Mouse (Mus musculus): ENCODE data around the gene Cdh5.
"Not testable (repeated sequence)": the region's sequence is repeated elsewhere in the genome, so short reads cannot be mapped to it uniquely, and the experiment has no call there.

The Cdh5 gene

DNA sequence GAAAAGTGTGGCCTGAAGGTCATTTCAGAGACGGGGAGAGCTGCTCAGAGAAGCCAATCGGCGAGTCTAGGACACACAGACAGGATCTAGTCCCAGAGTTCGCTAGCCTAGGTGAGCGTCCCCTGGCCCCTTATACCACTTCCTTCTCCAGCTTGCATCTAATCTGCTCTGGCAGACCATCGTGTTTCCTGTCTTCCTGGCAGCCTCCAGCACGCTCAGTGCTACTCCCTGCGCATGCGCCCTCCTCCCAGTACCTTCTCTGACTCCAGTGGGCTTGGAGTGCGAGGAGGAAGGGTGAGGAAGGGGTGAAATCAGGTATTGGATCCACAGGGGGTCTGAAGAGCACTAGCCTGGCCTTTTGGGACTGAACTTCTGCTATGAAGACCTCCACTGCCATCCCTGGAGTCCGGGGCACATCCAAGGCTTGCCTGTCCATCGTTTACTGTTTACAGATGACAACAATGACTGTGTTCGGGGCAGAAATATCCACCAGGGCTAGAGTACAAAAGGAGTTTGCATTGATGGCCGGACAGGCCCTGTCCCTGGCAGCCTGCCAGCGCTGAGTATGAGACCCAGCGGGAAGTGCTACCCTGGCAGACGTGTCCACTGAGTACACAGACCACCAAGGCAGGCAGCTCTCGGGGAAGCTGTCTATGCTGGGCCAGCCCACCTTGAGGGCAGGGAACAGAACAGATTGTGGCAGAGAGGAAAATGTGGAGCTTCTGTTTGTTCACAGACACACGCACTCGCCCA lies 1.9 kb upstream of the Cdh5 start:
- TF ChIP-seq POU5F1 (IDR thresholded peaks at IDR 0.05; ENCODE audit: borderline replicate concordance, low read length) = no peak
- TF ChIP-seq CTCF (conservative IDR thresholded peaks at IDR 0.05; ENCODE audit: low read length) = no peak
- no peak for TF ChIP-seq NANOG (IDR thresholded peaks at IDR 0.05; ENCODE audit: borderline replicate concordance, low read length)
- H3K27me3 ChIP-seq (ENCODE audit: insufficient read depth, low read length) = peaks cover 96% of the 10 kb centered on the region
- H3K36me3 ChIP-seq (ENCODE audit: insufficient read depth, low read length) = no peaks in the 10 kb centered on the region

DNA sequence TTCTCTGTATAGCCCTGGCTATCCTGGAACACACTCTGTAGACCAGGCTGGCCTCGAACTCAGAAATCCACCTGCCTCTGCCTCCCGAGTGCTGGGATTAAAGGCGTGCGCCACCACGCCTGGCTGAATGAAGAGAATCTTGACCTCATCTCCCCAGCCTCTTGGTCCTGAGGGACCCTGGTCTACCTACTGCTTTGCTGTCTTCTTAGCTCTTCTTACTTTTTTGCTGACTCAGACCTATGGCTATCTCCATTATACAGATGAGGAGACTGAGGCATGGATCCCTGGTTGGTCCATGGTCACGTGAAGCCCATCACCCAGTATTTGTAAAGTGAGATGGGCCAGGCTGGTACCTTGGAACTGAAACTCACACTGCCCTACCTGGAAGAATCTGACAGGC lies 701 bp upstream of the Cdh5 start:
- peaks cover 36% of the 10 kb centered on the region for H3K4me1 ChIP-seq (replicated peaks; ENCODE audit: low read depth, low read length)
- H3K4me3 ChIP-seq (replicated peaks; ENCODE audit: low read length); H3K9me3 ChIP-seq (ENCODE audit: low read length); H3K36me3 ChIP-seq (ENCODE audit: insufficient read depth, low read length): not testable (repeated sequence)
- H3K27me3 ChIP-seq (ENCODE audit: insufficient read depth, low read length) = peaks cover 96% of the 10 kb centered on the region

More for the DNA sequence above, 1.9 kb upstream of the Cdh5 start:
- H3K4me1 ChIP-seq (replicated peaks; ENCODE audit: low read depth, low read length) = peaks cover 28% of the 10 kb centered on the region
- H3K9me3 ChIP-seq (ENCODE audit: low read length) = no peaks in the 10 kb centered on the region
- peak overlapping the region; percentile 45 for H3K4me3 ChIP-seq (replicated peaks; ENCODE audit: low read length)

DNA sequence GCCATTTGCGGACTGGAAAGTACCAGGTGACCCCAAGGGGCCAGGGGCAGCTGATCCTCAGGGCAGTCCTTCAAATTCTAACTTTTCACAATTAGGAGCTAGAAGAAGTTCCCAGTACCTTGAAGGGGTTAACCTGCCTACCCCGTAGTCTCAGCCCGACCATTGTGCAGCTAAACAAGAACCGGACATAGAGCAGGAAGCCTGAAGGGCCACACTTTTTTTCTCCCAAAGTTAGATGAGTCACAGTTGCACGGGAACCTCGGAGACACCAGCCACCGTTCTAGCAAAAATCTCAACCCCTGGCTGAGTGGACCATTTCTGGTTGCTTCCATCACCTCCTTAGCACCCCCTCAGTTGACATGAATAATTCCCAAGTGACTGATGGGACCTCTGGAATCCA lies 2.0 kb downstream of the Cdh5 start:
- H3K4me1 ChIP-seq (replicated peaks; ENCODE audit: low read depth, low read length) = peaks cover 40% of the 10 kb centered on the region
- TF ChIP-seq POU5F1 (IDR thresholded peaks at IDR 0.05; ENCODE audit: borderline replicate concordance, low read length) (no peak), NANOG (IDR thresholded peaks at IDR 0.05; ENCODE audit: borderline replicate concordance, low read length) (no peak), CTCF (conservative IDR thresholded peaks at IDR 0.05; ENCODE audit: low read length) (no peak)
- no peak overlapping the region for H3K4me3 ChIP-seq (replicated peaks; ENCODE audit: low read length)
- H3K9me3 ChIP-seq (ENCODE audit: low read length) = no peaks in the 10 kb centered on the region
- peaks cover 96% of the 10 kb centered on the region for H3K27me3 ChIP-seq (ENCODE audit: insufficient read depth, low read length)
- H3K36me3 ChIP-seq (ENCODE audit: insufficient read depth, low read length) = no peaks in the 10 kb centered on the region

DNA sequence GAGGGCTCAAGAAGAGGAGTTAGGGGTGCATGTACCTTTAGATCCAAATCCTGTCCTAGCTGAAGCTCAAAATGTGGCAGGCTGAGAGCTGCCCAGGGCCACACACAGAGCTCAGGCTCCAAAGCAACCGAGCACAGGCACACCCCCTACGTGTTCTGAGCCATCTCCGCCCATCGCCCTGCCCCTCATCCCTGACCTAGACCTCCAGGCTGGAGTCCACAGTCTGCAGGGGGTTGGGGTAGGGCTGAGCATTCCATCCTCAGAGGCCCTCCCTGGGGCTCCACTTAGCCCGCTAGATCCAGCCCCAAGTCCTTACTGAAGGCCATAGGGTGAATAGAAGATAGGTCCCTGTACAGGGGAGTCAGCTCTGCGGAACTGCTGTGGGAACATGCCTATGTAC lies 4.3 kb downstream of the Cdh5 start:
- Histone ChIP-seq H3K36me3 (ENCODE audit: insufficient read depth, low read length) (no peaks in the 10 kb centered on the region), H3K9me3 (ENCODE audit: low read length) (no peaks in the 10 kb centered on the region), H3K4me3 (replicated peaks; ENCODE audit: low read length) (no peak overlapping the region), H3K27me3 (ENCODE audit: insufficient read depth, low read length) (peaks cover 90% of the 10 kb centered on the region), H3K4me1 (replicated peaks; ENCODE audit: low read depth, low read length) (peaks cover 24% of the 10 kb centered on the region)
- no peak for TF ChIP-seq CTCF (conservative IDR thresholded peaks at IDR 0.05; ENCODE audit: low read length)
- no peak for TF ChIP-seq POU5F1 (IDR thresholded peaks at IDR 0.05; ENCODE audit: borderline replicate concordance, low read length)
- TF ChIP-seq NANOG (IDR thresholded peaks at IDR 0.05; ENCODE audit: borderline replicate concordance, low read length) = no peak

DNA sequence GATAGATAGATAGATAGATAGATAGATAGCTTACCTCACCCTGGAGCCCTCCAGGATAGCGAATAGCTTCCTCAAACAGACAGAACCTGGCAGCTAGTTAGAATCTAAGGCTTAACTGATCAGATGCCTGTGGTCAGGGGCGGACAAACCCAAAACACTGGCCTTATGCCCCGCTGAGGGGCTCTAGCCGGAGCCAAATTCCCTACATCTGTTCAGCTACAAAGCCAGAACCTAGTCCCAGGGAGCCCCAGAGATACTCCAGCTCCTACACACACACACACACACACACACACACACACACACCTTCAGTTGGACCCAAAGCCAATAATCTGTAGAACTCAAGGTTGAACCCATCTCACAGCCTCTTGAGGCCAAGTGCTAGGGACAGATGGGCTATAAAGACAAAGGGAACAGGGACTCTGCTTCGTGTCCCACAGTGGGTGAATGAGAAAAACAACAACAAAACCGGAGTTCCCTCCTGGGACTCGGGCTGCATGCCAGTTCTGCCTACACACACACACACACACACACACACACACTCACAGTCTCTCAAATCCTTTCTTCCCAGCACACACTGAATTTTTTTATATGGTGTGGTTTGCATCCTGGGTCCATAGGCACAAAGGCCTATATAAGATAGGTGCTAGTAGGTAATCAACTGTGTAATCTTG lies 5.0 kb downstream of the Cdh5 start:
- peaks cover 19% of the 10 kb centered on the region for H3K4me1 ChIP-seq (replicated peaks; ENCODE audit: low read depth, low read length)
- H3K27me3 ChIP-seq (ENCODE audit: insufficient read depth, low read length) = peaks cover 90% of the 10 kb centered on the region
- no peak overlapping the region for H3K4me3 ChIP-seq (replicated peaks; ENCODE audit: low read length)
- no peaks in the 10 kb centered on the region for H3K36me3 ChIP-seq (ENCODE audit: insufficient read depth, low read length)
- TF ChIP-seq CTCF (conservative IDR thresholded peaks at IDR 0.05; ENCODE audit: low read length) = no peak
- no peak for TF ChIP-seq NANOG (IDR thresholded peaks at IDR 0.05; ENCODE audit: borderline replicate concordance, low read length)
- TF ChIP-seq POU5F1 (IDR thresholded peaks at IDR 0.05; ENCODE audit: borderline replicate concordance, low read length) = no peak
- no peaks in the 10 kb centered on the region for H3K9me3 ChIP-seq (ENCODE audit: low read length)

DNA sequence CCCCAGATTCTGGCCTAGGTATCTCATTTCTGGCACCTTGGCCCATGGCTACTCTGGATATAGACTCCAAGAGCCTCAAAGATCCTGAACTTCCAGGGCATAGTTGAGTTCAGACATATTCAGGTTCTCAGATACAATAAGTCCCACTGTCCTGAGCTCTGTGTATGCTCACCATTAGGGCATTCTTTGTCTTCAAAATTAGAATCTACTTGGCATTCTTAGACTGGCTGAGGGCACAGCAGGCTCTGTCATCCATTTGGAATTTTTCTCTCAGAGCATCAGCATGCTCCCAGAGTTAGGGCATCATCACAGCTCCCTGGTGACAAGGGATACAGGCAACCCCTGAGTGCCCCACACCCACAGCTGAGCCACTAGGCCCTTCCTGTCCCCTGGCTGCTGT lies 5.7 kb downstream of the Cdh5 start:
- no peak overlapping the region for H3K4me3 ChIP-seq (replicated peaks; ENCODE audit: low read length)
- H3K27me3 ChIP-seq (ENCODE audit: insufficient read depth, low read length) = peaks cover 88% of the 10 kb centered on the region
- H3K4me1 ChIP-seq (replicated peaks; ENCODE audit: low read depth, low read length) = peaks cover 12% of the 10 kb centered on the region
- H3K9me3 ChIP-seq (ENCODE audit: low read length) = no peaks in the 10 kb centered on the region
- TF ChIP-seq CTCF (conservative IDR thresholded peaks at IDR 0.05; ENCODE audit: low read length) (no peak), POU5F1 (IDR thresholded peaks at IDR 0.05; ENCODE audit: borderline replicate concordance, low read length) (no peak), NANOG (IDR thresholded peaks at IDR 0.05; ENCODE audit: borderline replicate concordance, low read length) (no peak)
- no peaks in the 10 kb centered on the region for H3K36me3 ChIP-seq (ENCODE audit: insufficient read depth, low read length)

DNA sequence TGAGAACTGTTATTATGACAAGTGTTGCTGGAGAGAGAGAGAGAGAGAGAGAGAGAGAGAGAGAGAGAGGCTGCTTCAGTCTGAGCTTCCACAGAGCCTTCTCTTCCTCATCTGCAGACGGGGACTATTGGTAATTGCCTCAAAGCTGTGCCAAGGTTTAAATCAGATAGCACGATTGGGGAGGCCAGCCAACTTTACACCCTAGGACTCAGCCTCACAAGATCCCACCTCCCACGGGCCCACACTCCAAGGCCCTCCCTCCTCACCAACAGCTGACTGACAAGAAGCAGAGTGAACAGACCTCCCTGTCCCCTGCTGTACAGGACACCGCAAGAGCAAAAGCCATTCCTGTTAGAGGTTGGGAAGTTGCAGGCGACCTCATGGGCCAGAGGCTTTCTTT lies 6.6 kb downstream of the Cdh5 start:
- TF ChIP-seq NANOG (IDR thresholded peaks at IDR 0.05; ENCODE audit: borderline replicate concordance, low read length) = no peak
- TF ChIP-seq POU5F1 (IDR thresholded peaks at IDR 0.05; ENCODE audit: borderline replicate concordance, low read length) = no peak
- no peak for TF ChIP-seq CTCF (conservative IDR thresholded peaks at IDR 0.05; ENCODE audit: low read length)
- H3K27me3 ChIP-seq (ENCODE audit: insufficient read depth, low read length) = peaks cover 88% of the 10 kb centered on the region
- no peak overlapping the region for H3K4me3 ChIP-seq (replicated peaks; ENCODE audit: low read length)
- no peaks in the 10 kb centered on the region for H3K9me3 ChIP-seq (ENCODE audit: low read length)
- H3K4me1 ChIP-seq (replicated peaks; ENCODE audit: low read depth, low read length) = peaks cover 12% of the 10 kb centered on the region
- no peaks in the 10 kb centered on the region for H3K36me3 ChIP-seq (ENCODE audit: insufficient read depth, low read length)

DNA sequence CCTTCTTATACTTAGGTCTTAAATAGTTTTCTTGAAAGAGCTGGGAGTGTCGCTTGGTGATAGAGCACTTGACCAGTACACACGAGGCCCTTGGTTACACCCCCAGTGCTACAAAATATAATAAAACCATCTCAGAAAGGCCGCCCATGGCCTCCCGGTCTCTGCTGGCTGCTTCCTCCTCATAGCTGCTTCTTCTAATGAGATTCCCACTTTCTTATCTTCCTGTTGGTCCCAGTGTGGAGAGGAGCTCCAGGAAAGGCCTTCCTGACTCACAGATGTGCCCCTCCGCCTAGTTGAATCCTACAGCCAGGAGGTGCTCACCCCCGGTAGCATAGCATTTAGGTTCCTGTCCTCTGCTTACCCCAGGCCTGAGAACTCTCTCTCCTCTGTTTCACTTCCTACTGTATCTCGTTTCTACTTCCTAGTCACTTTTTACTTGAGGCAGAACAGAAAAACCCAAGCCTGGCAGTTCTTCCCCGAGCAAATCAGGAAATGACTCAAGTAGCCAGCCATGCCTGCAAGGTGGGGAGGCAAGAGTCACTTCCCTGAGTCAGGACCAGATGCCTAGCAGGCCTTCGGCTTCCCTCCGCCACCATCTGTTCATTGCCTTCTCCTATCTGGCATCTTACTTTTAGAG lies 9.2 kb downstream of the Cdh5 start:
- no peak for TF ChIP-seq NANOG (IDR thresholded peaks at IDR 0.05; ENCODE audit: borderline replicate concordance, low read length)
- no peak for TF ChIP-seq CTCF (conservative IDR thresholded peaks at IDR 0.05; ENCODE audit: low read length)
- TF ChIP-seq POU5F1 (IDR thresholded peaks at IDR 0.05; ENCODE audit: borderline replicate concordance, low read length) = no peak
- peaks cover 5% of the 10 kb centered on the region for H3K4me1 ChIP-seq (replicated peaks; ENCODE audit: low read depth, low read length)
- H3K36me3 ChIP-seq (ENCODE audit: insufficient read depth, low read length) = no peaks in the 10 kb centered on the region
- H3K9me3 ChIP-seq (ENCODE audit: low read length) = peaks cover 8% of the 10 kb centered on the region; the same call in 1 of the 2 replicates
- no peak overlapping the region for H3K4me3 ChIP-seq (replicated peaks; ENCODE audit: low read length)
- peaks cover 73% of the 10 kb centered on the region for H3K27me3 ChIP-seq (ENCODE audit: insufficient read depth, low read length)
